Mouse (Mus musculus) mesoderm, embryonic 11.5 days (tissue): ENCODE measurements around the gene Aldh1a7.
"Not testable (repeated sequence)": the region's sequence is repeated elsewhere in the genome, so short reads cannot be mapped to it uniquely, and the experiment has no call there.

Experiments
- DNase-seq: peaks from one replicate; pipeline ENCODE4 v3.0.0-alpha.2; 2012; ENCODE audit warnings: low read depth, low spot score

The Aldh1a7 gene

DNA sequence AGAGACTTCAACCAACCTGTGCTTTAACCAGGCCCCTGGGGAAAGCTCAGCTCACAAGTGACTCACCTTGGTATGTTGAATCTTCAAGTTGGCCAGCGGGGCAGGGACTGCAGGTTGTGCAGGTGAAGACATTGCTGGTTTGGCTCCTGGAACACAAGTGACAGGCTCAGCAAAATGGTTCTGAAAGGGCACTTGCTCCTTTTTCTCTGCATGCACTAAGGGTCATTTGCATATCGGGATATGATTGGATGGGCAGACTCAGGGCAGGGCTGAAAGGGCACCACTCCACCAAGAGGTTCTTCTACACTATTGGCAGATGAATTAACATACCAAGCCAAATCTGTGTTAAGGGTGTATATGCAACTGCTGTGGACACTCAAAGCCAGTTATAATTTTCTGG lies at the start of gene Aldh1a7:
Aldh1a7 (minus strand) TSS at position 182 of the 400 bp plus-strand sequence.
- peak; percentile 4 for DNase-seq

DNA sequence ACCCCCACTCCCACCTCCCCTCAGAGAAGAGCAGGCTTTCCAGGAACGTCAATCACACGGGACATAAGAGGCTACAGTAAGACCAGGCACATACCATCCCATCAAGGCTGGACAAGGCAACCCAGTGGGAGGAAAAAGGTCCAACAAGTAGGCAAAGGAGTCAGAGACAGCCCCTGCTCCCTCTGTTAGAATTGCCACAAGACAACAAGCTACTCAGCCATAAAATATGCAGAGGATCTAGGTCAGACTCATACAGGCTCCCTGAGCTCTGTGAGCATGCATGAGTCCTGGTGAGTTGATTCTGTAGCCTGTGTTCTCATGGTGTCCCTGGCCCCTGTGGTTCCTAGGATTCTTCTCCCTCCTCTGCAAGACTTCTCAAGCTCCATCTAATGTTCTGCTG lies 48.3 kb upstream of the Aldh1a7 start:
- DNase-seq = no peak

DNA sequence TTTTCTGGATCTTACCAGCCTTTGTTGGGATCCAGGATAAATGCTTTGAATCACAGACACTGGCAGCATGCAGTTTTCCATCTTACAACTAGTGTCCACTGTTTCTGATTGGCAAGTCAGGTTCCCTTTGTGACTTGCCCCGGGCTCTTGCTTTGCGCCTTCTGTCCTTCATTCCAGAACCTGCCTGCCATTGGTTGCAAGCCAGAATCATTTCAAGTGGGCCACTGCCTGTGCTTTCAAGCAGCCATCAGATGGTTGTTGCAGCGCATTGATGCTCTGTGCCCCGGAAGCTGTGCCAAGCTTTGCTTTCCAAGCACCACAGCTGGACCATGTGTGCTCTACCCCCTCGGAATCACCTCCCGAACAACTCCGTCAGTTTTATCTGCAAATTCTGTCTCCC lies 46.6 kb upstream of the Aldh1a7 start:
- no peak for DNase-seq

DNA sequence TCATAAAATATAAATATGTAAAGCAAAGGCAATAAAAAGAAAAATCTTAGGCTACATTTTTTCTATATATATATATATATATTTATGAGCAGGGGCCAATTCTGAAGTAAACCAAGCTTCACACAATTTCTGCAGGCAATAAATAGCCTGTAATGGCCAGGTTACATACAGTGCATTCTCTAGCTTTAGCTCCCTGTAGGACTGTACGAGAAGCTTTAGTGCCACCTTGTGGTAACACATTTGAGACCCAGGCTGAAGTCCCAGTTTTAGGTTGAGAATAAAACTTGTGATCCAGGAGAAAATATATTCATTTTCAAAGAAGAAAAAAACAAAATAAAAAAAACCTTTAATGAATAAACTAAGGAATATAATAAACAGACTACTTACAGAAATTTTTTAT lies 36.9 kb upstream of the Aldh1a7 start:
- DNase-seq = peak; percentile 59

DNA sequence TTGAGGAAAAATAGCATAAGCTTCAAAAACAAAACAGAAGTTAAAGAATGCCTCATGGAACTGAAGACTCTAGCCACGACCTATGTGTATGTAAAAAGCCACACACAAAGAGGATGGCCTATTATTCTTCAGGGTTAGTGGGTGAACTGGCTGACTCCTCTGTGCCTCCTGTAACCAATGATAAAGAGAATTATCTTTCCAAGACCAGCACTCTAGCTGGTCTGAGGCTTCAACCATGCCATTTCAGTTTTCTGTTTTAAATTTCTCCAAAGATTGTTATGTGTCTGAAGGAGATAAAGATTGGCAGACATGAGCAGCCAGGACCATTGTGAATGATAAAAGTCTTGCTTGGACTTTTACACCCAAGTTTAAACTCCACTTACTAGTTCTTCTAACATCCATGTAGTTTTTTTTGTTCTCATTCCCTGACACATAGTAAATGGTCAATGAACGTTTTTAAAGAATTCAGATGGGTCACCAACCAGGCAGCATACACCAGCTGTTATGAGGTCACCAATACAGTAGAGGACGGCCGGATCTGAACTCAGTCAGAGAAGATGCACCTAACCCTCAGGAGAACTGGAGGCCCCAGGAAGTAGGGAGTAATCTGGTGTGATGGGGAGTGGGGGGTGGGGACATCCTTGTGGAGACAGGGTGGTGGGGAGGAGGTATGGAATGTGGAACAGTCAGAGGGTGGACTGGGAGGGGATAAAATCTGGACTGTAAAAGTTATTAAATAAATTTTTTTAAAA lies 34.5 kb upstream of the Aldh1a7 start:
- DNase-seq = no peak

DNA sequence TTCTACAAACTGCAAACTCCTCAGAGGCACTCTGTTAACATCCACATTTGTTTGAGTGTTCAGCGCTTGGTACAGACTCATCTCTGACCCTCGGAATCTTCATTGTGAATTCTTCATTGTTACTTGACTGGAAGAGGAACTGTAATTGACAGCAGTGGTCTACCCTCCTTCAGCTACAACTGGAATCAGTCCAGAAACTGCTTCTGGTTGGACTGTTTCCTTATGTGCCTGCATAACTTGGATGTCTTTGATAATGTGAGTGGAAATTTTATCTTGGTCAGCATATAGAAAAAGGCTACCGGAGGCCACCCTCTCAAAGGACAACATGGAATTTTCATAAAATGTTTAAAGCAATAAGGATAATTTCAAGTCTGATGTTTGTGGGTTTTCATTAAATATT lies 33.8 kb upstream of the Aldh1a7 start:
- no peak for DNase-seq

- DNase-seq = no peak
Measured at GRCm38 (mm10) chr19:20744630-20745029, 17.3 kb upstream of the Aldh1a7 start.

- no peak for DNase-seq
Measured at GRCm38 (mm10) chr19:20728278-20728677, 916 bp upstream of the Aldh1a7 start.

DNA sequence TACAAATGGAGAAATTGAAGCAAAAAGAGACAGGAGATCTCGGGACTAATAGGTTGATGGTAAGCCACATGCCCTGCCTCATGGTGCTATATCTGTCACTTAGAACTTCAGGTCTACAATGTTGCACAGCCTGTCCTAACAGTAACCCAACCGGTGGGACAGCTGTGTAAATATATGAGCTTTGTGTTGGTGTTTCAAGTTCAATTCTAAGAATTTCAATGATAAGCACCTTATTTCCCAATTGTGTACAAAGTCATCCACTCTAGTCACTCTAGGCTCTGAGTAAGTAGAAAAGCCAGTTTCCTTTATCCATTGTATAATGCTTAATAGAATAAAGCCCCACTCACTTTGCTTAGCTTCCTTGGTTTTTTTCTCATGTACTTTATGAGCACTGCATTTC lies 4.4 kb downstream of the Aldh1a7 start:
- no peak for DNase-seq

GRCm38 (mm10) chr19:20720298-20720697 lies 7.1 kb downstream of the Aldh1a7 start:
- no peak for DNase-seq

DNA sequence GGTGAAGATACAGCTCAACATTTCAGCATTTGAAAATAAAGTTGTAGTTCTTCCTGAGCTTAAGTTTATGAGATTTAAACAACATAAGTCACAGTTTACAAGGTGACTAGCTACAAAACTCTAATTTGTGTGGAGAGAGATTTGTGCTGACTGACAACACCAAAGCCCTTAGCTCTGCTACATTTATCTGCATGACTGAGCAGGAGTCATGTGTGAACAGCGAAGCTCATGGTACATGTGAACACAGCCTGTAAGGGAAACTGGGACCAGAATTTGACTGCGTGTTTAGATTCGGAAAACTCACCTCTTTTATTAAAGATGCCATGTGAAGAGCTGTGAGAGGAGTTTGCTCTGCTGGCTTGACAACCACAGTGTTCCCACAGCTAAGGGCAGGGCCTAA lies 11.7 kb downstream of the Aldh1a7 start:
- DNase-seq = no peak

DNA sequence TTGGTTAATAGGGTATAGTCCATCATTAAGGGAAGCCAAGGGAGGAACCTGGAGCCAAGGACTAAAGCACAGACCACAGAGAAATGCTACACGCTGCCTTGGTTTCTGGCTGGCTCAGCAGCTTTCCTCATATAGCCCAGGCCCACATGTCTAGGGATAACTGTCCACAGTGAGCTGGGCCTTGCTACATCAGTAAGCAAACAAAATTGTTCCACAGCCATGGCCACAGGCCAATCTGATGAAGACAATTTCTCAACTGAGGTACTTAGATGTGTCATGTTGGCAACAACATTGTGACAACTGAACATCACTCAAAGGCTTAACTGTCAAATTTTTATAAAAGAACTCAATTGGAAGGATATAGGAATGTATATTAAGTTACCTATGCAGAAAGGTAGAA lies 12.3 kb downstream of the Aldh1a7 start:
- no peak for DNase-seq

DNA sequence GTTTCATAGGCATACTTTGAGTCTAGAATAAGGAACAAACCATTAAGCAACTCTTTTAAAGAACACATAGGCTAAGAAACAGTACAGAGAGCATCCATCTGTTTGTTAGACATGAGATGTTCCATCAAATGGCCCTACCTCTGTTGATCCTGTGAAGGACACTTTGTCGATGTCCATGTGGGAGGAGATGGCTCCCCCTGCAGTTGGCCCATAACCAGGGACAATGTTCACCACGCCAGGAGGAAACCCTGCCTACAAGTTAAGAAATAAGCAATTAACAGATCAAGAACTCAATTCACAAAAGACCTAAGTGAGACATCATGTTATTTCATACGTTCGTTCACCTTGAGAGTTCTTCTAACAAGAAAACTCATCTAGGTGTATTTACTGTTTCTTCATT lies 12.8 kb downstream of the Aldh1a7 start:
- no peak for DNase-seq

- DNase-seq = no peak
Measured at GRCm38 (mm10) chr19:20707159-20707558, 20.2 kb downstream of the Aldh1a7 start.

DNA sequence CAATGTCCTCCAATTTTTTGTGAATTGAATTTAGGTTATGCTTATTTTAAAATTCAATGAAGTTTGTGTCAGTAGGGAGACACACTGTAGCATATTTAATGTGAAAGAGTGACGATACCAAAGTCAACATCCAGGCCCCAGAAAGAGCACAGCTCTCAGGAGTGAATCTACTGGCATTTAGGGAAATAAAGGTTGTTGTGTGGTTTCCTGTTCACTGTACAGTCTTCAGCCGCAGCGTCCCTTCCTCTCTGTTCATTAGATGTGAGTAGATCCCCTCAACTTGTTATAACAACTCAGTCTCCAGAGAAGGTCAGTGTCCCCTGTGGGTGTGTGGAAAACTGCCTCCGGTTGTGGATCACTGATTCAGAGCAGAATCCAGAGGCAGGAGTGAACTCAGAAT lies 20.6 kb downstream of the Aldh1a7 start:
- no peak for DNase-seq

- DNase-seq = peak; percentile 56
Measured at GRCm38 (mm10) chr19:20702074-20702473, 25.3 kb downstream of the Aldh1a7 start.

GRCm38 (mm10) chr19:20677697-20678355 lies 49.5 kb downstream of the Aldh1a7 start:
- no peak for DNase-seq

GRCm38 (mm10) chr19:20654141-20654873 lies 73.1 kb downstream of the Aldh1a7 start:
- peak; percentile 34 for DNase-seq

- no peak for DNase-seq
Measured at GRCm38 (mm10) chr19:20653082-20653676, 74.2 kb downstream of the Aldh1a7 start.

DNA sequence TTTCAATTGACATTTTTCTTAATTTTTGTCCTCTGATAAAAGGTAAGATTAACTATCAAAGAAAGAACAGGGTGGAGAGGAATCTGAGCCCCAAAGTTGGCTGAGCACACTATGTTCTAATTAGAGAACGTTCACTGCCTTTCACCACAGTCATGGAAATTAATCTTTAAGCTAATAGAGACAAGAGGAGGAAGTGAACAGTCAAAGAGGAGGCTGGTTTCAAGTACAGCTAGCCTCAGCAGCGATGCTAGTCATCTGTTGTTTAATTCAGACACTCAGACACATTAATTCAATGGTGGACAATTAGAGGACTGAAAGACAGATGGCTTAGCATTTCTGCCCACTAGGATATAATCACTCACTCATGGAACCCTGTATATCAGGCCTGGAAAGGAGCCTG lies 77.4 kb downstream of the Aldh1a7 start:
- no peak for DNase-seq

DNA sequence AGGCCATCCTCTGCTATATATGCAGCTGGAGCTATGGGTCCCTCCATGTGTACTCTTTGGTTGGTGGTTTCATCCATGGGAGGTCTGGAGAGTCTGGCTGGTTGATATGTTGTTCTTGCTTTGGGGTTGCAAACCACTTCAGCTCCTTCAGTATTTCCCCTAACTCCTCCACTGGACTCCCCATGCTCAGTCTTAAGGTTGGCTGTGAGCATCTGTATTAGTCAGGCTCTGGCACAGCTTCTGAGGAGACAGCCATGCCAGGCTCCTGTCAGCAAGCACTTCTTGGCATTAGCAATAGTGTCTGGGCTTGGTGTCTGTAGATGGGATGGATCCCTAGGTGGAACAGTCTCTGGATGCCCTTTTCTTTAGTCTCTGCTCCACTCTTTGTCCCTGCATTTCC lies 79.9 kb downstream of the Aldh1a7 start:
- not testable (repeated sequence) for DNase-seq

GRCm38 (mm10) chr19:20644346-20644745 lies 83.0 kb downstream of the Aldh1a7 start:
- no peak for DNase-seq
